Mouse (Mus musculus) spleen, adult 2 months (tissue): ENCODE results near the gene Akap13.

Experiments used
- CTCF ChIP-seq: fragments of 200-500 bp; IDR thresholded peaks from 2 replicates; pipeline ENCODE4 v1.5.1; 2011; ENCODE audit warnings: mild to moderate bottlenecking, inconsistent platforms; ENCODE audit not compliant: insufficient read depth, insufficient read length, insufficient replicate concordance; ENCODE audit errors: extremely low read depth
- POLR2A ChIP-seq: fragments of 200-500 bp; IDR thresholded peaks from 2 replicates; pipeline ENCODE4 v1.6.1; 2011; ENCODE audit warnings: low read depth, low read length, inconsistent platforms

GRCm38 (mm10) chr7:75640074-75640473 lies 184.7 kb downstream of the Akap13 start:
- TF ChIP-seq CTCF (no peak), POLR2A (no peak)
